Mouse (Mus musculus): ENCODE measurements at regions not wholly inside any gene's neighbourhood (a gene's known extent, or its start where the extent isn't known, plus 50 kb on each side); places are given as distances from the start of the nearest gene placed in this dataset.

DNA sequence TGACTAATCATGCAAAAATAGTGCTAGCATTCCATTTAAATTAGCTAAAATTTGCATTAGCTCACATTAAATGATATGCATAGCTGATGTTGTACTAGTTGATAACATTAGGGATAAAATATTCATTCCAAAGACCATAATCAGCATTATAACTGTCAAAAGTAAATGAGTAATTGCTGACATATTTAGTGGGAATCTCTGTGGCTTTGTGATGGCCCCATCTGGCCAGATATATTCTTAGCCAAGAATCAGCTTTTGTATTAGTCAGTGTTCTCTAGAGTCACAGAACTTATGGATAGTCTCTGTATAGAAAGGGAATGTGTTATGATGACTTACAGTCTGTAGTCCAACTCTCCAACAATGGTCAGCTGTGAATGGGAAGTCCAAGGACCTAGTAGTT is 171.2 kb downstream of the Gria2 start:
- no peak for DNase-seq (ENCODE audit: low spot score)

- DNase-seq (ENCODE audit: low spot score) = no peak
These were observed 192.2 kb downstream of the Gria2 start for GRCm38 (mm10) chr3:80610414-80610813.

- peak; percentile 33 for DNase-seq (ENCODE audit: low spot score)
These were observed 194.2 kb downstream of the Gria2 start for GRCm38 (mm10) chr3:80608467-80608866.

DNA sequence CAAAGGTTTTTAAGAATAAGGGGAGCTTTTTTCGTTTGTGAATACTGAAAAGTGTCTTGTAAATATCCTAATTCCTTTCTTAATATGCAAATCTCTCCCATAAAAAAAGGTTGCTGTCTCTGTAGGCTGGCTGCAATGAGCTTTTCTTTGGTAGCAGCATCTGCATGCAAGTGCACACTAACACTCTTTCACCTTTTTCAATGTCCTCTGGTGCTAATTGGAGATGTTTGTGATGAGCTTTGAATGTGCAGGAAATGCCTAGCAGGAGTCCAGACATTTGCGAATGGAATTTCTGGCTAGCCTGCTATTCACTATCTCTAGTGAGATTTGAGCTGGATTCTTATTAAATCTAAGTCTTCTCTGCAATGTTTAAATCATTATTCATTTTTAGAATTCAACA is 194.8 kb downstream of the Gria2 start:
- DNase-seq (ENCODE audit: low spot score) = no peak

GRCm38 (mm10) chr3:80597549-80597948 is 205.1 kb downstream of the Gria2 start:
- DNase-seq (ENCODE audit: low spot score) = no peak

DNA sequence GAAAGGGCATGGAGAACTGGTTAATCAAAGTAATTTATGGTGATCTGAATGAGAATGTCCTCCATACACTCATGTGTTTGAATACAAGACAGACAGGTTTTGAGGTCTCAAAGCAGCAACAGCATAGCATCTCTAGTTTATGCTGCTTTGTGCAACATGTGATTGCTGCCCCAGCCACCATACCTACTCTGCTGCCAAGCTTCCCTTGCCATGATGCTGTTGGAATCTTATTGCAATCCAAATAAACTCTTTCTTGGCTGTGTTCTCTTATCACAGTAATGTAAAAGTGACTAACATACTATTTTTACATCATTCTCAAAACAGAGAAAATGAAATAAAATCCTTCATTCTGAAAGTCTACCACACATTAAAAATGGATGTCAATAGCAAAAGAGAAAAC is 235.1 kb downstream of the Gria2 start:
- DNase-seq (ENCODE audit: low spot score) = no peak

DNA sequence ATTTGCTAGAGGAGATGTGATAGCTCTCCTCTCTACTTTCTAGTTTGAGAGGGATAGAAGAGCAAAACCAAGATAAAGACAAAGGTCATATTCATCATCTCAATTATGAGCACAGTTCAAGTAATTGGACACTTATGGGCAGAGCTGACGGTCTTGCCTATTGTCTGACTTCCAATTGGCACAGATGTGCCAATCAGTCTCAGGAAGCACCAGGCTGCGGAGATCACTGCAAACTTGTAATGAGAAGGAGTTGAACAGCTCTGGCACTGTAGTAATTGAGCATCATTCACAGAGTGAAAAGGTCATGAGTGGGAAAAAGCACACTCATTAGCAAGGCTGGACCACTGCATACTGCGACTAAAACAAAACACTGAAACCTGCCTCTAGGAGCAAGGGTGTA is 236.4 kb downstream of the Gria2 start:
- DNase-seq (ENCODE audit: low spot score) = no peak

GRCm38 (mm10) chr3:80546151-80546695 is 256.4 kb downstream of the Gria2 start:
- DNase-seq (ENCODE audit: low spot score) = no peak

DNA sequence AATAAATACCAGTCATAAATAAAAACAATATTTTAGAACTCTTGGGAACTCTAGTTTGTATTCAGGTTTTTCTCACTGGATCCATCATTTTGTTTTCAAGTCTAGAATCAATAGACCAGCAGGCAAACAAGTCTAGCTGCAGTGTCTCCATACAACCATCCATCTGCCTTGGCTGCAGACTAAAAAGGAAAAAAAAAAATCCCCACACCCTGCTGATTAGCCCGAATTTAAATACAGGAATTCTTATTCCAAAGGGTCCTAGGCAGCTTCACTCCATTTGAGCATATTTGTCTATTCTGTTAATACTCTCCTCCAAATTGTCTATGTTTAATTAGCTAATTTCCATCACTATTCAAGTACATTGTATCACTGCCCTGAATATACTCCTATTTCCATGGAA is 258.9 kb downstream of the Gria2 start:
- no peak for DNase-seq (ENCODE audit: low spot score)

- no peak for DNase-seq (ENCODE audit: low spot score)
These were observed 261.3 kb downstream of the Gria2 start for GRCm38 (mm10) chr3:80541382-80541781.

DNA sequence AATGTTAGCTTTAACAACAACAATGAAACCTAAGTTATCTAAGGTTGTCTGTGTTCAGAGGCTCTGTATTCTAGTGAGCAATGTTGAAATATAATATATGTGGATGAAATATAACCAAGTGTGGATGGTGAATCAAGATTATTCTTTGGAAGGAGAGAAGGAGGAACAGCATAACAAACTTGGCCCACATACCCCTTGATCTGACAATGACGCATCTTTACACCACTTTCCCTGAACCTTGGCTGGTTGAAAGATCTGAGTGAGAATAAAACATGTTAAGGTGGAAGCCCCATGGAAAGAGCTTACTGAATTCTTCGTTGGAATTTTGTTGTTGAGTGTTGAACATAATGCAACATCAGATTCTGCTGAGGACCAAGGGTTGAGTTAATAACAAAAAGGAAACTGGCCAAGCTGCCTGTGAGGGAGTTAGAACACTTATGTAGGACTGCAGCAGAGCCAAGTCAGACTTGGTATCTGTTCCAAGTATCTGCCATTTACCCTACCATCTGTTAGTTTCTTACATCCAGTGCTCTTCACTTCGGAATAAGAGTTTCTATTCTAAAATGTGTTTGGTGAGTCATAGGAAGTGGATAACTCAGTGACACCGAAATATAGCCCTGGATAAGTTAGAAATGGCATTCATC is 268.8 kb downstream of the Gria2 start:
- DNase-seq (ENCODE audit: low spot score) = no peak

DNA sequence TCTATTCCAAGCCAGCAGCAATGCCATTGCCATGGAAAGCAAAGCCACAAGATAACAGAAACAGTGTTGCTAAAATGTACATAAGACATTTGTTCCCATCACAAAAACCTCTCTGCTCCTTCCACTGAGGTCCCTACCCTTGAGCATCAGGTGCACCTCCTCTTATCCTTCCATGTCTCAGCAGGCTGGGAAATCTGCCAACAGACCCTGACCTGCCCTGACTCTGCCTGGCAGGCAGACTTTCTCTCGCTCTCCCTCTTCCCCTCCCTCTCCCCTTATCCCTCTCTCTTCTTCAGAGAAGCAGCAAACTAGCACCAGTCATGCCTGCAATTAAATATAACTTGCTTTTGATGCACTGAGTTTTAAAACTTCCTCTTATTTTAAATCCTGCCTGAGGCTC is 288.6 kb downstream of the Gria2 start:
- no peak for DNase-seq (ENCODE audit: low spot score)

- no peak for DNase-seq (ENCODE audit: low spot score)
These were observed 293.4 kb downstream of the Gria2 start for GRCm38 (mm10) chr3:80509185-80509584.

GRCm38 (mm10) chr3:80506701-80507100 is 295.9 kb downstream of the Gria2 start:
- no peak for DNase-seq (ENCODE audit: low spot score)

DNA sequence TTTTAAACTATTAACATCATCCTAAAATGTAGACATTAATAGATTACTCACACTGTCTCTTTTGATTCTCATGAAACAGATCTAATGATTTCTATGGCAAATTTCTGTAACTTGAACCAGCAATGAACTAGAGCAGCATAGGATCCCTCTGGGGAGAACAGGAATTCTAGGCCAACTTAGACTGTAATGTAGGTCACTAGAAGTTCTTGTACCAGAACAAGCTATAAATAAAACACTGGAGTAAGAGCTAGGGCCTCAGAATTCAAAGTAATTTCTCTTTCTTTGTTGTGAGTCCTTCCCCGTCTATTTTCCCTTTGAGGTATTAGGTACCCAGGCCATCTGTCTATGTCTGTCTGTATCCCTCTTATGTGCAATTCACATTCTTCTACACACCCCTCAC is 301.5 kb downstream of the Gria2 start:
- DNase-seq (ENCODE audit: low spot score) = no peak

- DNase-seq (ENCODE audit: low spot score) = no peak
These were observed 306.1 kb downstream of the Gria2 start for GRCm38 (mm10) chr3:80496556-80496955.

- DNase-seq (ENCODE audit: low spot score) = no peak
These were observed 318.3 kb downstream of the Gria2 start for GRCm38 (mm10) chr3:80484168-80484833.

DNA sequence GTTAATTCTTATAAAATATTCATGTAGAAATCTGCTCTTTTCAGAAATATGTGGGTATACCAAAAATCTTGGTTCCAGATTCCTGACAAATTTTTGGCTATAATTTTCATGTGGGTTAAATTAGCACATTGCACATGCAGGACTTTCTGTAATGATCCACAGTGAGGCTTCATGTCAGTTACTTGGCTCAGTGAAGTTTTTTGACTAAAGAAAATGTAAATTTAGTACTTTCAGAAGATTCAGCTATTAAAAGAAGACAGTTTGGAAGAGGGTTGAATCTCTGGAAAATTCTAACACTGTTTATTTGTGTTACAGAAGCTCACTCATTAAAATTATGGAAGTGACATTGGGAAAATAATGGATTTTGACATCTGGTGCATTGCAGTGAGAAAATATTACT is 324.0 kb downstream of the Gria2 start:
- DNase-seq (ENCODE audit: low spot score) = no peak

DNA sequence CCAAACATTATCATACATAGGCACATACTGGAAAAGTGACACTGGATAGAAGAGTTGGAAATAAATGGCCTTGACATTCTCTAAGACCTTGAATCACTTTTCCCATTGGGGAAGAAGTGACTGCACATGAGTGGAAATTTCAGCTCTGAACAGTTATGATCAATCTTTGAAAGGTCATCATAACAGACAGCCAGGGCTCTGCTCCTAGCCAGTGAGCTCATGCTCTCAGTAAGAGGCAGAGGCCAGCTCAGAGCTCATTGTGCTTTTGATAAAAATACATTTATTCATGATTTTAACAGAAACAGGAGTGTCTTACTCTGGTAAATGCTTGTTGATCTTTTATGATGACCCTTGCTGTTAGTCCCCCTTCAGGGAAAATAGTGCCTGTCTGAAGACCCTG is 328.9 kb downstream of the Gria2 start:
- no peak for DNase-seq (ENCODE audit: low spot score)

Measured in embryo, embryonic 10 days (tissue).